In the genomic region with DNA sequence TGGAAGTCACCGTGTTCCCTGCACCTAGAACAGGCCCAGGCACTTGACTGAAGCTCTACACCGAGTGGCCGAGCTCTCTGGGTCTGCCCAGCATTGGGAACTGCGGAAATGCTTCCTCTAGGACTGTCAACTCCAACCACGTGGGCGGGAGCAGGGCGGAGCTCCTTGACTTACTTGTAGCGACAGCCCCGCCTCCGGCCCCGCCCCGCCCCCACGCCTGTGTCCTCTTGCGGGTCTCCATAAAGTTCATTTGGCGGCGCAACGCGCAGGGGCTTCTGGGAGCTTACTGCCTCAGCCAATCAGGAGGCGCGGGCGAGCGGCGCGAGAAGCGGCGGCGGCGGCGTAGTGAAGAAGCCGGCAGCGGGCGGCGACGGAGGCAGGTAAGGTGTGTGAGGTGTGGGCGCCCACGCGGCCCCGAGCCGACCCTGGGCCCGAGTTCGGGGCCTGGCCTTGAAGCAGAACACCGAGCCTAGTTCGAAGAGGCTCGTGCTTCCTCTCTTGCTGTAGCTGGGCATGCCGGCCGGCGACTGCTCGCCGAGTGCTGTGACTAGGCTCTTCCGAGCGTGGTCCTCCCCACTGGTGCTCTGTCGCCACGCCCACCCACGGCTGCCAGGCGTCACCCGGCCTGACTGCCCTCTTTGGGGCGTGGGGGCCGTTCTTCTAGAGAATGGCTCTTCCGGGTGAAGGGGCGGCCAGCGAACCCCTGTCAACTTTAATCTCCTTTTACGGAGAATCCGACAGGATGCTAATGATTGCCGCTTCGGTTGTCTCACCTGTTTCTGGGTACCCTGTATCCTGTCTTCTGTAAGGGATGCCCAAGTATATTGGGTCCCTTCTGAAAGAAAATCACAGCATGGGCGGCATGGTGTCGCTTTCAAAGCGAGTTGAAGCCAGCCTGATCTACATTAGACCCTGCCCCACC, we compare ENCODE assay signal across 7 mouse cellular contexts. TPM values are rescaled to one million over a fixed set of nuclear protein-coding genes. Genes with fewer than 3 reads are reported as not detected.
DNase-seq lines count a peak whose midpoint lies in the region; ATAC-seq lines count a peak whose summit lies in the region.

A gene (plus strand): TSS at position 313 of the 922 bp plus-strand sequence.

- peak; percentile 99 for DNase-seq in adrenal gland, postnatal 14 days
- DNase-seq in embryonic facial prominence, embryonic 11.5 days (ENCODE audit: low spot score): peak; percentile 99
- peak; percentile 99 for DNase-seq in kidney, adult 11 months
- DNase-seq in limb, embryonic 10.5 days (ENCODE audit: low spot score): peak; percentile 100
- peak; percentile 90 for DNase-seq in spleen, adult 12 weeks (ENCODE audit: low spot score)

- peak within 1 kb of the TSS; percentile 70 for H3K9ac ChIP-seq in embryonic facial prominence, embryonic 11.5 days (replicated peaks; ENCODE audit: low read length)
- H3K9ac ChIP-seq in midbrain, embryonic 13.5 days (replicated peaks): peak within 1 kb of the TSS; percentile 86

- H3K4me1 ChIP-seq in embryonic facial prominence, embryonic 11.5 days (ENCODE audit: control insufficient read depth, insufficient read depth, low read length): no peaks in the 10 kb centered on the region
- peaks cover 24% of the 10 kb centered on the region for H3K4me1 ChIP-seq in limb, embryonic 10.5 days
- H3K4me1 ChIP-seq in midbrain, embryonic 13.5 days (replicated peaks): peaks cover 27% of the 10 kb centered on the region

- peak; percentile 96 for ATAC-seq in embryonic facial prominence, embryonic 11.5 days (replicated peaks; ENCODE audit: insufficient number of reproducible peaks, low FRiP score, low TSS enrichment, low read depth)
- ATAC-seq in granulocyte monocyte progenitor cell, adult 5-6 weeks (replicated peaks; ENCODE audit: poor library complexity, severe bottlenecking): peak; percentile 95
- peak; percentile 97 for ATAC-seq in midbrain, embryonic 13.5 days

- H3K36me3 ChIP-seq in embryonic facial prominence, embryonic 11.5 days (replicated peaks; ENCODE audit: control insufficient read depth, insufficient read depth, low read depth, low read length): no peaks in the 10 kb centered on the region
- no peaks in the 10 kb centered on the region for H3K36me3 ChIP-seq in limb, embryonic 10.5 days
- H3K36me3 ChIP-seq in midbrain, embryonic 13.5 days: no peaks in the 10 kb centered on the region

- peak within 1 kb of the TSS; percentile 78 for H3K4me3 ChIP-seq in embryonic facial prominence, embryonic 11.5 days (ENCODE audit: low read depth, low read length)
- peak within 1 kb of the TSS; percentile 83 for H3K4me3 ChIP-seq in limb, embryonic 10.5 days
- H3K4me3 ChIP-seq in midbrain, embryonic 13.5 days (replicated peaks): peak within 1 kb of the TSS; percentile 86

- under 1% methylated on average over 65 of the region's 68 CpGs for WGBS in embryonic facial prominence, embryonic 11.5 days
- WGBS in limb, embryonic 10.5 days: under 1% methylated on average over 67 of the region's 68 CpGs
- under 1% methylated on average over 67 of the region's 68 CpGs for WGBS in midbrain, embryonic 13.5 days

- no peaks in the 10 kb centered on the region for H3K9me3 ChIP-seq in embryonic facial prominence, embryonic 11.5 days (replicated peaks; ENCODE audit: control insufficient read depth, low read length)
- no peaks in the 10 kb centered on the region for H3K9me3 ChIP-seq in limb, embryonic 10.5 days (replicated peaks)
- no peaks in the 10 kb centered on the region for H3K9me3 ChIP-seq in midbrain, embryonic 13.5 days

- peak within 1 kb of the TSS; percentile 84 for H3K4me2 ChIP-seq in embryonic facial prominence, embryonic 11.5 days (ENCODE audit: low read depth, low read length)
- H3K4me2 ChIP-seq in midbrain, embryonic 13.5 days (replicated peaks): peak within 1 kb of the TSS; percentile 79

- 0 out of 2 replicates have a peak within 1 kb of the TSS, but pooled peaks have one; percentile 3 for H3K27ac ChIP-seq in embryonic facial prominence, embryonic 11.5 days (replicated peaks; ENCODE audit: low read depth, low read length)
- H3K27ac ChIP-seq in limb, embryonic 10.5 days: peak within 1 kb of the TSS; percentile 85
- H3K27ac ChIP-seq in midbrain, embryonic 13.5 days: peak within 1 kb of the TSS; percentile 65

- no peaks in the 10 kb centered on the region for H3K27me3 ChIP-seq in embryonic facial prominence, embryonic 11.5 days (ENCODE audit: control insufficient read depth, insufficient read depth, low read length)
- no peaks in the 10 kb centered on the region for H3K27me3 ChIP-seq in limb, embryonic 10.5 days (ENCODE audit: low read depth, poor library complexity, severe bottlenecking)
- no peaks in the 10 kb centered on the region for H3K27me3 ChIP-seq in midbrain, embryonic 13.5 days

RNA-seq across cellular contexts. Expression of the gene that starts here (rescaled TPM):
- total RNA-seq in adrenal gland, postnatal 14 days (2021): 17.1 and 20.2 TPM in 2 replicates
- 132 and 138 TPM in 2 replicates for polyA plus RNA-seq in embryonic facial prominence, embryonic 11.5 days (2014; fragmentation: Nextera tagmentation; extraction: Ambion mirVana)
- total RNA-seq in granulocyte monocyte progenitor cell, adult 5-6 weeks (2014; fragmentation: Nextera tagmentation): 38.9 and 45.1 TPM in 2 replicates
- total RNA-seq in granulocyte monocyte progenitor cell, adult 5-6 weeks (2017): 45.5 and 46.0 TPM in 2 replicates
- polyA plus RNA-seq in limb, embryonic 10.5 days (2016; fragmentation: Nextera tagmentation; extraction: Ambion mirVana): 139 and 146 TPM in 2 replicates
- 76.0 and 77.7 TPM in 2 replicates for polyA plus RNA-seq in midbrain, embryonic 13.5 days (2015; fragmentation: Nextera tagmentation; extraction: Ambion mirVana)

Comparison
In these comparisons a context has a peak if more than half of its experiments do, and no peak if none do; other contexts are left out.
1. Peak in every context shown above with its lines: DNase-seq, ATAC-seq, H3K4me3 ChIP-seq and H3K27ac ChIP-seq.
2. H3K27ac ChIP-seq: peak in every context shown above with its lines; median percentile 85 in limb, embryonic 10.5 days; 65 in midbrain, embryonic 13.5 days; 3 in embryonic facial prominence, embryonic 11.5 days.